Mouse (Mus musculus) left cerebral cortex, postnatal 36 days (tissue): Measurements from ENCODE around the gene Wipf3. TPM values are rescaled to one million over a fixed set of nuclear protein-coding genes. Genes with fewer than 3 reads are reported as not detected.

Source experiments
- DNase-seq, 2 experiments: peaks; one replicate each; pipeline ENCODE4 v3.0.0; 2021 to 2022; ENCODE audit warnings: low spot score in 2 of 2, mixed read lengths in 1 of 2
- intact Hi-C: fragments of 180-260 bp; cut with DNase I; formaldehyde crosslinking; loops from one replicate; pipeline ENCODE4 v1.15.1; 2025
- total RNA-seq, 2 experiments: library from RNA; stranded (reverse); gene quantifications; 2 replicates each; pipeline ENCODE4 v1.2.3; 2021

The Wipf3 gene
- total RNA-seq, 2 experiments from 2014 or later = 72.1 to 106 TPM

- intact Hi-C loops = loop anchor here (2.0 to 5.0 kb wide), 2 partner anchors 24 to 77 kb away; no protein-coding TSS in a partner anchor
- DNase-seq = no peak
Measured at GRCm38 (mm10) chr6:54509264-54509663, 79.9 kb downstream of the Wipf3 start.

DNA sequence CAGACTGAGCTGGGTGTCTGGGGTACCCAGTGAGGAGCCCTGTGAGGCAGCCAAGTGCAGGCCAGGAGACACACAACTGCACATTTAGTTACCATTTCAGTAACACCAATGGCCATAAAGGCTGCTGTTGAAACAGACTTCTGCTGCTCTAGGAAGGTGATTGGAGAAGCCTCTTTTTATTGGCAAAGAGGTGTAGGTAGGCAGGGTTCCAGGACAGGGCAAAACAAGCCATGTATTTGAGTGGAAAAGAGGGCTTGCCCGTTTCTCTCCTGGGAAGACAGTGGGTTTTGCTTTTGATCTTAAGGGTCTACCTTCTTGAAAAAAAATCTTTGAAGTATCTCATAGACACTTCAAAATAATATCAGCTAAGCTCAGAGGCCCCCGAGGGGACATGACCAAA, 82.9 kb downstream of the Wipf3 start:
- no peak for DNase-seq
- intact Hi-C loops = no loop called here

DNA sequence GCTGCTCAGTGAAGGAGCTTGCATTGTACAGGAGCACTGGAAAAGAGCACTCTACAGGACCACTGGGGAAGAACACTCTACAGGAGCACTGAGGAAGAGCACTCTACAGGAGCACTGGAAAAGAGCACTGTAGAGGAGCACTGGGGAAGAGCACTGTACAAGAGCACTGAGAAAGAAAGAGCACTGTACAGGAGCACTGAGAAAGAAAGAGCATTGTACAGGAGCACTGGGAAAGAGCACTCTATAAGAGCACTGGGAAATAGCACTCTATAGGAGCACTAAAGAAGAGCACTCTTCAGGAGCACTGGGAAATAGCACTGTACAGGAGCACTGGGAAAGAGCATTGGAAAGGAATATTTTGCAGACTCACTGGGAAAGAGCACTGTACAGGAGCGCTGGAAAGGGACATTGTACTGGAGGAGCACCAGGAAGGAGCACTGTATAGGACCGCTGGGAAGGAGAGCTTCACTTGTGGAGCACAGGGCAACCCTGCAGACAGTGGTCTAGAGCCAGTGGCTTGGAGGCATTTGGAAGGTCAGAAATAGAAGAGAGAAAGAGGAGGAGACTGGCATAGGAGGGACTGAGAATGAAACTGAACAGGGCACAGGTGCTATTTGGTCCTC, 87.2 kb downstream of the Wipf3 start:
- no peak for DNase-seq
- intact Hi-C loops = no loop called here

- intact Hi-C loops = no loop called here
- DNase-seq = no peak
Measured at GRCm38 (mm10) chr6:54518758-54519157, 89.4 kb downstream of the Wipf3 start.

GRCm38 (mm10) chr6:54528666-54529065, 99.3 kb downstream of the Wipf3 start:
- intact Hi-C loops = no loop called here
- DNase-seq = no peak

DNA sequence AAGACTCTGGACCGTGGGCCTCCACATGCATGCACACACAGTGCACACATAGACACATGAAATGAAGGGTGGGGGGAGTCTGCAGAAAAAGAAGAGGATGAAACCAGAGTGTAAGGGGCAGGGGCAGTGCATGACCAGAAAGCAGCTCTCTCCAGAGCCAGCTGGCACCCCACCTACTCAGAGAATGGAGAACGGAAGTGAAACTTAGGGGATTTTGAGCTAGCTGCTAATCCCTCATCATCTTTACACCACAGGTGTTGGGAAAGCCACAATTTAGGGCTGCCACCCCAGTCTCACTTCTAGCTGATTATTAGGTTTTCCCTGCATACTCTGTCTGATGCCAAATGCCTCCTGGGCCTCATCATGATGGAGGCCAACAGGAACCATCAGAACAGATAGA, 100.8 kb downstream of the Wipf3 start:
- intact Hi-C loops = no loop called here
- DNase-seq = no peak

DNA sequence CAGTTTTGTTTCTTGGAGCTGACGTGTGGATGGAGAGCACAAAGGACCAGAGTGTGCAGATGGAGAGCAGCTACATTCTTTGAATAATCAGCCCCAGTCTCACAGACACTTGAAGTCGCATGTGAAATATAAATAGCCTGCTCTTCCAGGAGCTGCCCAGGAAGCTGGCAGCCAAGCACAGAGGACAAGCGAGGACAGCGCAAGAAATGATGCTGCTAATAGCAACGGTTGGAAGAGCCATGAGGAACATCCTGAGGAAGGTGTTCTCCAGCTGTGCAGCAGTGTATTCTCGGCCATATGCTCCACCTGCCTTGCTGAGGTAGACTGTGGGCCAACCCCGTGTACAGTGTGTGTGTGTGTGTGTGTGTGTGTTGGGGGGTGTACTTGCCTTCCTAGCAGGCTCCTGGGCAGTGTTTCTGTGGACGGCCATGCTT, 101.7 kb downstream of the Wipf3 start:
- intact Hi-C loops = no loop called here
- DNase-seq = peak; percentile 48 to 51

DNA sequence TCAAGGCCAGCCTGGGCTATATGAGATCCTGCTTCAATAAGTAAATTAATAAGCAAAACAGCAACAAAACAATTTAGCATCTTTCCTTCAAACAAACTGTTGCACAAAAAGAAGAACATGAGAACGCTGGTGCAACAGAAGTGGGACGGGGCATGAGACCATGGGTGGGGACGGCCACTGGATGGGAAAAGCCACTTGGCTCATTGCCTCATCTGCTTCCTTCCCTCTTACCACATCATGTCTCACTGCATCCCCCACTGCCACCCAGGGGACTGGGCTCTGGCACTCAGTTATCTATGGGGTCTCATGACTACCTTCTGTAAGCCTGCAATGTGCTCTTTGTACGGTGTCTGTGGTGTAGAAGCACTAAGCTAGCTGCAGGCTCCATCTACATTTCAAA, 106.1 kb downstream of the Wipf3 start:
- intact Hi-C loops = no loop called here
- no peak for DNase-seq

DNA sequence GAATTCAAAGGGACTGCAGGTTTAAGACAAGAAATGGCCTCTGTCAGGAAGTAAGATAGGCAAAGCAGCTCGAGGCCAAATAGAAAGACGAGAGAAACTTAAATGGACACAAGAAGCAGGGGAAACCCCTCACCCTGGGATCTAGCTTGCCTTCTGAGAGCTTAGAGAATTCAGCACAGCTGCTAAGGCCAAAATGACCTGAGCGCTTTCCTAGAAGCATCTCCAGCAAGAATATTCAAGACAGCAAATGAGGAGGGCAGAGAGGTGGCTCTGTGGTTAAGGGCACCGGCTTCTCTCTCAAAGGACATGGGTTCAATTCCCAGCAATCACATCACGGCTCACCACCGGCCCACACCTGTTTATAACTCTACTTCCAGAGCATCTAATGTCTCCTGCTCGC, 107.7 kb downstream of the Wipf3 start:
- no peak for DNase-seq
- intact Hi-C loops = no loop called here

DNA sequence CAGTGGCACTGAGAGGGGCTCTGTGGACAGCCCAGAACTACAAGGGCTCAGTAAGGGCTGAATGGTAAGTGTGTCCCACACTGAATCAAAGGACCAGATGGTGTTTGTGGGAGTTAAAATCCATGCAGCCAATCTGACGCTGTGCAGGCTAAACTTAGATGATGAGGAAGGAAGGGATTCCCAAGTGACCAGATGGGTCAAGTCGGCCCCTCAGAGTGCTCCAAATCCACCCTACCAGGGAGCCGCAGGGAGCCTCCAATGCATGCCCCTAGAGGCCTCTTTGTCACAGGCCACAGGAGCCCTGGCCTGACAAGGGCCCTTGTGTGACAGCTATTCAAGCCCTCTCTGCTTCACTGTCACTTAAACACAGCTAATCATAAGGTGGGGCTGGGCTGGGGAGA, 109.4 kb downstream of the Wipf3 start:
- intact Hi-C loops = no loop called here
- DNase-seq = peak; percentile 23 to 47

GRCm38 (mm10) chr6:54539396-54539795, 110.0 kb downstream of the Wipf3 start:
- DNase-seq = no peak
- intact Hi-C loops = no loop called here

- DNase-seq = no peak
- intact Hi-C loops = no loop called here
Measured at GRCm38 (mm10) chr6:54540252-54540887, 111.0 kb downstream of the Wipf3 start.

- intact Hi-C loops = no loop called here
- DNase-seq = no peak
Measured at GRCm38 (mm10) chr6:54542836-54543235, 113.4 kb downstream of the Wipf3 start.

GRCm38 (mm10) chr6:54543646-54544045, 114.2 kb downstream of the Wipf3 start:
- intact Hi-C loops = no loop called here
- no peak for DNase-seq

GRCm38 (mm10) chr6:54548314-54549019, 119.1 kb downstream of the Wipf3 start:
- intact Hi-C loops = no loop called here
- no peak for DNase-seq

DNA sequence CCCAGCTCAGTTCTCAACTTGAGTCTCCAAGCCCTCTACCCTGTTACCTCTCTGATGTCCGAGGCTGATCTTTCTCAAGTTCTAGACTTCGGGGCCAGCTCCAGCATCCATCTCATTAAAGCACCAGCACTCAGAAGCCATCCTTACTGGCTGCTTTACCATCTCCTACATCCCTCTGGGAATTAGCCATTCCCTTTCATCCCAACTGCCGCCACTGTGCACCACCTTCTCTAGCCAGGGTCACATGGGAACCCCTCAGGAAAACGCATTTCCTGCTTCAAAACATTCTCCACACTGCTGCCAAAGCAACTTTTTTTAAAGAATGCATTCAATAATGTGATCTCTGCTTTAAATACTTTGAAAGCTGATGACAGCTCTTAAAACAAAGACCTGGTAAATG, 119.9 kb downstream of the Wipf3 start:
- intact Hi-C loops = no loop called here
- DNase-seq = no peak

DNA sequence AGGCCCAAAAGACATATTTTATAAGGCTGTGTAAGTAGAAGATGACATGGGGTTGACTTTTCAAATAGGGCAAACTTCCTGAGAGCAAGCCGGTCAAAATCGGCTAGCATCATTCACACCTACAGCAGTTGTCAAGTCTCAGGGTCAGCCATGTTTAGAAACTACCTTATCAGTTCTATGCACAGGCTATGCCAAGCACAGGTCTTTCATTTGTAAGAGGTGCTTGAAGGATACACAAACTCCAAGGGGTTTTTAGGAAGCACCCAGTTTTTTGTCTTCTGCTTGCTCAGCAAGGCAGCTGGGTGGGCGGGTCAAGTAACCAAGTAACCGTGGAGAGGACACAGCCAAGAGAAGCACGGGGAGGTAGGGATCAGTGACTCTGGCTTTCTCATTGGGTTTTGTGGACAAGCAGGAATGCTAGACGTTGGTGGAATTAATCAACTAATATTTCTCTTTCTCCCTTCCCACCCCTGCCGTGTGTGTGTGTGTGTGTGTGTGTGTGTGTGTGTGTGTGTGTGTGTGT, 121.5 kb downstream of the Wipf3 start:
- intact Hi-C loops = no loop called here

DNA sequence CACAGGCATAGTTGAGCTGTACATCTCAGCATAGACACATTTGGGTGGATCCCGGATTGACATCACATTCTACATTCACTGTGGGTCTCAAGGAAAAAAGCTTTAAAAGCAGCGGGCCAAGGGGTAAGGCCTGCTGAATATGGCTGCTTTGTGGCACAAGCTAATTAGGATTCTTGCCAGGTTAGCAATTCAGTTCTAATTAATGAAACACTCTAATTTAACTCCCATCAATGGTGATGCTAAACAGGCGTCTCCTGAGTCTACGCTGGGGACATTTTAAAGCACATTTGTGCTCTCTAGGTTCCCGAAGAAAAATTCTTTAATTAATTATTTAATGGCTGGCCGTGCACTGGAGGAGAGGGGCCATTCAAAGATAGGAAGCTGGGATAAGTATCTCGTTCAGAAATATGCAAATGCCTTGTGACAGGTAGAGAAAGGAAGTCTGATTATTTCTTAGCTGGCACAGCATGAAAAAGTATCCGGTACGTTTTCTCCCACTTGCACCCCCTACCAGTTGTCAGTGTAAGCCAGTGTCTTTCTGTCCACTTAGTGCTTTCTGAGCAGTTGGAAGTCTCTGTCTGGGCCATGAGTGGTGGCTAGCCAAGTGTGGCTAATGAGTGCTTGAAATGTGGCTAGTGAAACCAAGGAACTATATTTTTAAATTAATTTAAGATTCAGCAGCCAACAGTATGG, 123.5 kb downstream of the Wipf3 start:
- intact Hi-C loops = no loop called here
- DNase-seq = no peak

More for the DNA sequence above, 121.5 kb downstream of the Wipf3 start:
- no peak for DNase-seq
